Mouse (Mus musculus) ES-CJ7 (cell line): ENCODE results near the gene S100a11.
"Not testable (repeated sequence)": the region's sequence is repeated elsewhere in the genome, so short reads cannot be mapped to it uniquely, and the experiment has no call there.

Experiments
- DNase-seq: peaks from one replicate; pipeline ENCODE4 v3.0.0; 2011; ENCODE audit warnings: low read depth, low spot score

S100a11 gene

GRCm38 (mm10) chr3:93521462-93522057, 1.3 kb downstream of the S100a11 start:
- DNase-seq: no peak

GRCm38 (mm10) chr3:93522611-93523010, 2.3 kb downstream of the S100a11 start:
- DNase-seq: peak; percentile 69

- DNase-seq: no peak
Measured at GRCm38 (mm10) chr3:93527300-93527699, 7.0 kb downstream of the S100a11 start.

GRCm38 (mm10) chr3:93528807-93529206, 8.5 kb downstream of the S100a11 start:
- no peak for DNase-seq

- DNase-seq: peak; percentile 16
Measured at GRCm38 (mm10) chr3:93537068-93537576, 16.8 kb downstream of the S100a11 start.

- DNase-seq: no peak
Measured at GRCm38 (mm10) chr3:93538486-93538885, 18.2 kb downstream of the S100a11 start.

- DNase-seq: no peak
Measured at GRCm38 (mm10) chr3:93541501-93541900, 21.2 kb downstream of the S100a11 start.

GRCm38 (mm10) chr3:93544170-93544569, 23.9 kb downstream of the S100a11 start:
- DNase-seq: not testable (repeated sequence)

GRCm38 (mm10) chr3:93547099-93547648, 26.9 kb downstream of the S100a11 start:
- DNase-seq: peak; percentile 91

GRCm38 (mm10) chr3:93547749-93548540, 27.7 kb downstream of the S100a11 start:
- peak; percentile 21 for DNase-seq

- DNase-seq: no peak
Measured at GRCm38 (mm10) chr3:93548541-93549266, 28.4 kb downstream of the S100a11 start.

- no peak for DNase-seq
Measured at GRCm38 (mm10) chr3:93549986-93550385, 29.7 kb downstream of the S100a11 start.

- no peak for DNase-seq
Measured at GRCm38 (mm10) chr3:93551950-93552901, 31.9 kb downstream of the S100a11 start.

GRCm38 (mm10) chr3:93553311-93553710, 33.0 kb downstream of the S100a11 start:
- no peak for DNase-seq

GRCm38 (mm10) chr3:93553765-93554378, 33.6 kb downstream of the S100a11 start:
- DNase-seq: no peak

GRCm38 (mm10) chr3:93554379-93554980, 34.2 kb downstream of the S100a11 start:
- peak; percentile 25 for DNase-seq

GRCm38 (mm10) chr3:93554981-93555877, 34.9 kb downstream of the S100a11 start, which contains the start of gene S100a10:
TSS of gene S100a10 (plus strand) at chr3:93555080.
- DNase-seq: peak; percentile 42

- DNase-seq: peak; percentile 88
Measured at GRCm38 (mm10) chr3:93555878-93556254, 35.6 kb downstream of the S100a11 start.

GRCm38 (mm10) chr3:93556599-93556998, 36.3 kb downstream of the S100a11 start:
- DNase-seq: no peak
